Mouse (Mus musculus) lung, embryonic 16.5 days (tissue): ENCODE measurements around the gene Map1lc3a. TPM values are rescaled to one million over a fixed set of nuclear protein-coding genes. Genes with fewer than 3 reads are reported as not detected.

Experiments
- ATAC-seq: fragments of 200-750 bp; cut with Nextera tagmentation; 2 replicates; pipeline ENCODE4 v1.8.0; 2017; ENCODE audit warnings: low read depth, mild to moderate bottlenecking, moderate library complexity
- H3K27ac ChIP-seq: fragments of 300-500 bp; sonication (generic); 2 replicates; pipeline ENCODE4 v1.5.1; 2014; ENCODE audit warnings: mild to moderate bottlenecking, control low read depth, low read length
- H3K27me3 ChIP-seq: fragments of 300-500 bp; sonication (generic); 2 replicates; pipeline ENCODE4 v1.6.1; 2014; ENCODE audit warnings: low read depth, low read length, mixed read lengths; ENCODE audit not compliant: control insufficient read depth, insufficient read depth
- H3K36me3 ChIP-seq: fragments of 300-500 bp; sonication (generic); 2 replicates; pipeline ENCODE4 v1.6.1; 2014; ENCODE audit warnings: low read length; ENCODE audit not compliant: control insufficient read depth, insufficient read depth
- H3K4me1 ChIP-seq: fragments of 300-500 bp; sonication (generic); replicated peaks from 2 replicates; pipeline ENCODE4 v1.6.1; 2014; ENCODE audit warnings: low read length, mixed read lengths; ENCODE audit not compliant: control insufficient read depth, insufficient read depth
- H3K4me2 ChIP-seq: fragments of 300-500 bp; sonication (generic); 2 replicates; pipeline ENCODE4 v1.6.1; 2014; ENCODE audit warnings: low read depth, low read length, control low read depth
- H3K4me3 ChIP-seq: fragments of 300-500 bp; sonication (generic); 2 replicates; pipeline ENCODE4 v1.5.1; 2014; ENCODE audit warnings: mild to moderate bottlenecking, low read length, control low read depth
- H3K9ac ChIP-seq: fragments of 300-500 bp; sonication (generic); 2 replicates; pipeline ENCODE4 v1.6.1; 2014; ENCODE audit warnings: low read length, control low read depth
- H3K9me3 ChIP-seq: fragments of 300-500 bp; sonication (generic); 2 replicates; pipeline ENCODE4 v1.6.1; 2016; ENCODE audit warnings: low read length; ENCODE audit not compliant: control insufficient read depth
- WGBS: fragments of 180-500 bp; shearing (Covaris S2); extraction: QIAGEN DNeasy Blood & Tissue Kit; methylation state at CpG from one replicate; pipeline ENCODE4 v1.1.7; 2014; 5-methylcytosine and 5-hydroxymethylcytosine counted together
- polyA plus RNA-seq: library from polyadenylated mRNA; unstranded; fragments of >200 nt; fragmentation: Nextera tagmentation; extraction: Ambion mirVana; gene quantifications from 2 replicates; pipeline ENCODE4 v1.2.1, GENCODE M21; 2015

The Map1lc3a gene
- polyA plus RNA-seq, 1 experiment from 2014 or later = 160 TPM

GRCm38 (mm10) chr2:155279163-155279562, 3.1 kb downstream of the Map1lc3a start:
- Histone ChIP-seq H3K36me3 (no peaks in the 10 kb centered on the region; the same call in 1 of the 2 replicates), H3K4me2 (no peak overlapping the region), H3K27ac (no peak overlapping the region), H3K27me3 (no peaks in the 10 kb centered on the region), H3K4me1 (peaks cover 9% of the 10 kb centered on the region), H3K9ac (no peak overlapping the region), H3K4me3 (no peak overlapping the region), H3K9me3 (no peaks in the 10 kb centered on the region)
- no peak for ATAC-seq
- 90% methylated on average over 4 of the region's 4 CpGs for WGBS

- no peaks in the 10 kb centered on the region for H3K27me3 ChIP-seq
- H3K4me1 ChIP-seq = peaks cover 9% of the 10 kb centered on the region
- 62% methylated on average over 2 of the region's 2 CpGs for WGBS
- no peak overlapping the region for H3K4me2 ChIP-seq
- no peak overlapping the region for H3K27ac ChIP-seq
- H3K36me3 ChIP-seq = no peaks in the 10 kb centered on the region; the same call in 1 of the 2 replicates
- H3K4me3 ChIP-seq = no peak overlapping the region
- H3K9me3 ChIP-seq = no peaks in the 10 kb centered on the region
- H3K9ac ChIP-seq = no peak overlapping the region
- ATAC-seq = no peak
Observed at GRCm38 (mm10) chr2:155280116-155280515, 4.0 kb downstream of the Map1lc3a start.

GRCm38 (mm10) chr2:155283793-155284192, 7.7 kb downstream of the Map1lc3a start:
- Histone ChIP-seq H3K27me3 (no peaks in the 10 kb centered on the region), H3K9ac (no peak overlapping the region), H3K36me3 (no peaks in the 10 kb centered on the region), H3K27ac (no peak overlapping the region), H3K4me2 (no peak overlapping the region), H3K4me3 (no peak overlapping the region), H3K4me1 (no peaks in the 10 kb centered on the region), H3K9me3 (no peaks in the 10 kb centered on the region)
- no peak for ATAC-seq
- 81% methylated on average over 4 of the region's 4 CpGs for WGBS

GRCm38 (mm10) chr2:155284647-155285046, 8.6 kb downstream of the Map1lc3a start:
- WGBS = 42% methylated on average over 7 of the region's 7 CpGs

GRCm38 (mm10) chr2:155285744-155286143, 9.6 kb downstream of the Map1lc3a start:
- Histone ChIP-seq H3K4me2 (no peak overlapping the region), H3K9me3 (no peaks in the 10 kb centered on the region), H3K4me3 (no peak overlapping the region), H3K27ac (no peak overlapping the region), H3K36me3 (0 out of 2 replicates have a peak, but pooled peaks cover 2% of the 10 kb centered on the region), H3K9ac (no peak overlapping the region), H3K4me1 (no peaks in the 10 kb centered on the region), H3K27me3 (no peaks in the 10 kb centered on the region)
- no peak for ATAC-seq
- 87% methylated on average over 6 of the region's 6 CpGs for WGBS

More at GRCm38 (mm10) chr2:155284647-155285046, 8.6 kb downstream of the Map1lc3a start:
- Histone ChIP-seq H3K27me3 (no peaks in the 10 kb centered on the region), H3K27ac (peak overlapping the region; percentile 25; the same call in 1 of the 2 replicates), H3K9me3 (no peaks in the 10 kb centered on the region), H3K4me2 (no peak overlapping the region), H3K4me1 (no peaks in the 10 kb centered on the region), H3K9ac (peak overlapping the region; percentile 19; the same call in 1 of the 2 replicates), H3K4me3 (no peak overlapping the region), H3K36me3 (no peaks in the 10 kb centered on the region)
- no peak for ATAC-seq

GRCm38 (mm10) chr2:155287456-155288250, 11.6 kb downstream of the Map1lc3a start:
- H3K36me3 ChIP-seq = peaks cover 8% of the 10 kb centered on the region

GRCm38 (mm10) chr2:155290066-155290465, 14.0 kb downstream of the Map1lc3a start:
- 84% methylated on average over 8 of the region's 8 CpGs for WGBS
- H3K27ac ChIP-seq = no peak overlapping the region
- no peaks in the 10 kb centered on the region for H3K9me3 ChIP-seq
- H3K36me3 ChIP-seq = peaks cover 10% of the 10 kb centered on the region
- ATAC-seq = no peak
- no peak overlapping the region for H3K9ac ChIP-seq
- H3K4me3 ChIP-seq = no peak overlapping the region
- no peaks in the 10 kb centered on the region for H3K4me1 ChIP-seq
- no peak overlapping the region for H3K4me2 ChIP-seq
- H3K27me3 ChIP-seq = no peaks in the 10 kb centered on the region

More at GRCm38 (mm10) chr2:155287456-155288250, 11.6 kb downstream of the Map1lc3a start:
- no peak overlapping the region for H3K9ac ChIP-seq
- H3K9me3 ChIP-seq = no peaks in the 10 kb centered on the region
- no peak overlapping the region for H3K27ac ChIP-seq
- no peaks in the 10 kb centered on the region for H3K4me1 ChIP-seq
- H3K4me2 ChIP-seq = no peak overlapping the region
- no peak for ATAC-seq
- H3K4me3 ChIP-seq = no peak overlapping the region
- 82% methylated on average over 4 of the region's 4 CpGs for WGBS
- H3K27me3 ChIP-seq = no peaks in the 10 kb centered on the region

- Histone ChIP-seq H3K4me3 (no peak overlapping the region), H3K27ac (no peak overlapping the region), H3K4me2 (no peak overlapping the region), H3K27me3 (no peaks in the 10 kb centered on the region), H3K9ac (no peak overlapping the region), H3K36me3 (peaks cover 26% of the 10 kb centered on the region), H3K9me3 (no peaks in the 10 kb centered on the region), H3K4me1 (no peaks in the 10 kb centered on the region)
- WGBS = 72% methylated on average over 2 of the region's 2 CpGs
- ATAC-seq = no peak
Observed at GRCm38 (mm10) chr2:155293382-155293781, 17.3 kb downstream of the Map1lc3a start.

GRCm38 (mm10) chr2:155293946-155294345, 17.8 kb downstream of the Map1lc3a start:
- no peak overlapping the region for H3K9ac ChIP-seq
- H3K4me1 ChIP-seq = no peaks in the 10 kb centered on the region
- no peaks in the 10 kb centered on the region for H3K27me3 ChIP-seq
- no peak overlapping the region for H3K27ac ChIP-seq
- peaks cover 28% of the 10 kb centered on the region for H3K36me3 ChIP-seq
- no peaks in the 10 kb centered on the region for H3K9me3 ChIP-seq
- H3K4me2 ChIP-seq = no peak overlapping the region
- ATAC-seq = no peak
- WGBS = 88% methylated on average over 4 of the region's 4 CpGs
- H3K4me3 ChIP-seq = no peak overlapping the region
